Mouse (Mus musculus) liver, embryonic 15.5 days (tissue): ENCODE results near the gene Gm28043. TPM values are rescaled to one million over a fixed set of nuclear protein-coding genes. Genes with fewer than 3 reads are reported as not detected.
"Not testable (repeated sequence)": the region's sequence is repeated elsewhere in the genome, so short reads cannot be mapped to it uniquely, and the experiment has no call there.

Experiments
- ATAC-seq: fragments of 200-750 bp; cut with Nextera tagmentation; 2 replicates; pipeline ENCODE4 v1.8.0; 2017; ENCODE audit warnings: moderate number of reproducible peaks, mild to moderate bottlenecking, moderate library complexity; ENCODE audit not compliant: insufficient read depth
- H3K27ac ChIP-seq: fragments of 300-500 bp; sonication (generic); replicated peaks from 2 replicates; pipeline ENCODE4 v1.5.1; 2015; ENCODE audit warnings: mild to moderate bottlenecking, inconsistent platforms
- H3K27me3 ChIP-seq: fragments of 300-500 bp; sonication (generic); 2 replicates; pipeline ENCODE4 v1.6.1; 2015; ENCODE audit warnings: mild to moderate bottlenecking, inconsistent platforms
- H3K36me3 ChIP-seq: fragments of 300-500 bp; sonication (generic); replicated peaks from 2 replicates; pipeline ENCODE4 v1.6.1; 2015; ENCODE audit warnings: moderate library complexity, mild to moderate bottlenecking, inconsistent platforms
- H3K4me1 ChIP-seq: fragments of 300-500 bp; sonication (generic); replicated peaks from 2 replicates; pipeline ENCODE4 v1.6.1; 2015; ENCODE audit warnings: inconsistent platforms
- H3K4me2 ChIP-seq: fragments of 300-500 bp; sonication (generic); 2 replicates; pipeline ENCODE4 v1.6.1; 2015; ENCODE audit warnings: moderate library complexity, mild to moderate bottlenecking, inconsistent platforms
- H3K4me3 ChIP-seq: fragments of 300-500 bp; sonication (generic); replicated peaks from 2 replicates; pipeline ENCODE4 v1.5.1; 2015; ENCODE audit warnings: mild to moderate bottlenecking, inconsistent platforms
- H3K9ac ChIP-seq: fragments of 300-500 bp; sonication (generic); 2 replicates; pipeline ENCODE4 v1.6.1; 2015; ENCODE audit warnings: moderate library complexity, mild to moderate bottlenecking, inconsistent platforms
- H3K9me3 ChIP-seq: fragments of 300-500 bp; sonication (generic); replicated peaks from 2 replicates; pipeline ENCODE4 v1.6.1; 2016; ENCODE audit warnings: inconsistent platforms
- WGBS: fragments of 180-500 bp; shearing (Covaris S2); methylation state at CpG from one replicate; pipeline ENCODE4 v1.1.7; 2015; ENCODE audit warnings: mixed read lengths; ENCODE audit not compliant: insufficient replicate concordance; 5-methylcytosine and 5-hydroxymethylcytosine counted together
- polyA plus RNA-seq: library from polyadenylated mRNA; unstranded; fragments of >200 nt; fragmentation: Nextera tagmentation; extraction: Ambion mirVana; gene quantifications from 2 replicates; pipeline ENCODE4 v1.2.1, GENCODE M21; 2015

Gm28043 gene
- polyA plus RNA-seq, 1 experiment from 2014 or later, result 1.1 TPM

DNA sequence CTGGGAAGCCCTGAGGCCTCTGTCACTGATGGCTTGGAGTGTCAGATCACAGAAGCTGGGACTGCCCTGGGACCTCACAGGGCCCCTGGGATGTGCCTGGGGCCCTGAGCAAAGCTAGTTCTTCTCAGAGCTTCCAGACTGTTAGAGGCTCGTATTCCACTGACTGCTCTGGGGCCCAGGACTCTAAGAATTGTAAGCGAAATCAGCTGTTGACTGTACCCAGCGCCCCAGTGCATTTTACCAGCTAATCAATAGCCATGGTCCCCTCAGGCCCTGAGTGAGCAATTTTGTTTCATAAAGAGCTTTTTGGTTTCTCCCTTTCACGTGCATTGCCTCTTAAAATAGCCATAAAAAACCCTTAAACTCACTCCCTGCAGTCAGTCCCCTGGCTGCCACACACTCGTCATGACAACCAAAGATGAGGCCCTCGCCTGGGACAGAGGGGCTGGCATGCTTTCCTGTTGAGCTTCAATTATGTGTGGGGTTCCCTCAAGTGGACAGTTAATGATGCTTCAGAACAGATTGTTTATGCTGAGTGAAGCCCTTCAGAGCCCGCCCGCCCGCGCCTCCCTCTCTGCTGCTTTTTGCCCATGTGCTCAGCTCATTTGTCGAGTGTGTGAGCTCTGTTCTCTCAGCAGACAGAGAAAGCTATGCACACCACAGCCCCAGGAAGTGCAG is 25.3 kb upstream of the Gm28043 start:
- H3K36me3 ChIP-seq, result peaks cover 1% of the 10 kb centered on the region; the same call in 1 of the 2 replicates
- no peak for ATAC-seq
- 73% methylated on average over 11 of the region's 11 CpGs for WGBS

DNA sequence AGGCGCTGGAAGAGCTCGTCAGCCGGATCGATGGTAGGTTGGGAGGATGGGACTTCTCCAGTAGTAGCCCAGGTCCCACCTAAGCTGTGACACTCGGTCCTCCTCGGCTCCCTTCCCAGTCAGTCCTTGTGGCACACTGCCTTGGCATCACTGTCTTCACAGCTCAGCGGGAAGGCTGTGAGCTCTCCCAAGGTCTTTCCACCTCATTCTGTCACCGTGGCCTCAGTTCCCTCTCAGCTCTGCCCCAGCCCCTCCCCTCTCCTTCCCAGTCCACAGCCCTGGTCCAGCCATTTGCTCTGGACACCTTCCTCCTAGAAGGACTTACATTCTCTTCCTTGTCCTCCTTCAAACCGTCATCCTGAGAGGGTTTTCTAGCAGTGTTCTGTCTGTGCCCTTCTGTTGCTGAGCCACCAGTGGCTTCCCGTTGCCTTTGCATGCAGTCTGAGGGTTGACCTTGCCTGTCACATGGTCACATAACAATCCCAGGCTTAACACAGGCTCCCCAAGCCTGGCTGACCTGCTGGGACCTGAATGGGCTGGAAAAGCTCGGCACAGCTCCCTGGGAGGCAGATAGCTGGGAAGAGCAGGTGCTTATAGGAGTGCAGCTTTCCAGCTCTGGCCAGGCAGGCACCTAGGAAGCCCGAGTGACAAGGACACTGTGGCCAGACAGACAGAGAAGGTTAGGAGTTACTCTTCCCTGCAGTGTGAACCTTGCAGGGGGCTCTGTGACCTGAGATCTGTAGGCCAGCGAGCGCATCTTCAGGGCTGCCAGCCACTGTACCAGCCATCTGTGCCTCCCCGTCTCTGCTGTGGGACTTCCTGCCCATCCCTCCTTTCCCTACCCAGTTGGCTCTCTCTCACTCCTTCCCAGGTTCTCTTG is 18.5 kb upstream of the Gm28043 start:
- H3K9ac ChIP-seq, result no peak overlapping the region

More for the DNA sequence above, 25.3 kb upstream of the Gm28043 start:
- H3K9ac ChIP-seq, result no peak overlapping the region
- H3K4me2 ChIP-seq, result no peak overlapping the region
- no peak overlapping the region for H3K27ac ChIP-seq
- no peak overlapping the region for H3K4me3 ChIP-seq
- peaks cover 2% of the 10 kb centered on the region; the same call in 1 of the 2 replicates for H3K4me1 ChIP-seq
- H3K27me3 ChIP-seq, result no peaks in the 10 kb centered on the region
- no peaks in the 10 kb centered on the region for H3K9me3 ChIP-seq

DNA sequence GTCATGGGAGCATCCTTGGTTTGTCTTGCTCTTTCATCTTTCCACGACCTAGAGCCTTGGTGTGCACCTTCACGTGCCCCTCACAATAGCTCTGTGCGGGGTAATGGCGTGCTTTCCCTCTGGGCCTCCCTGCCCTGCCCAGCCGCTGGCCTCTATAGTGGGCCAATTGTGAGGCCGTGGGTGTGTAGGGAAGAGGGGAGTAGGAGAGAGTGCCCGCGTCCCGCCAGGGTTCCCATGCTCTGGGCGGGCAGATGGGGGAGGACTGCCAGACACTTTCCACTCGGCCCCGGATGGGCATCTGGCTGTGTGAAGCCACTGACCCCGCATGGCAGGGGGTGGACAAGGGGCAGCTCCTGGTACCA is 17.9 kb upstream of the Gm28043 start:
- WGBS, result 78% methylated on average over 13 of the region's 13 CpGs
- H3K9me3 ChIP-seq, result no peaks in the 10 kb centered on the region
- no peaks in the 10 kb centered on the region for H3K4me1 ChIP-seq
- H3K4me3 ChIP-seq, result no peak overlapping the region
- H3K9ac ChIP-seq, result no peak overlapping the region
- ATAC-seq, result no peak
- peaks cover 13% of the 10 kb centered on the region; the same call in 1 of the 2 replicates for H3K36me3 ChIP-seq
- no peak overlapping the region for H3K27ac ChIP-seq
- no peaks in the 10 kb centered on the region for H3K27me3 ChIP-seq
- no peak overlapping the region for H3K4me2 ChIP-seq

More for the DNA sequence above, 18.5 kb upstream of the Gm28043 start:
- WGBS, result 73% methylated on average over 15 of the region's 15 CpGs
- H3K9me3 ChIP-seq, result no peaks in the 10 kb centered on the region
- H3K36me3 ChIP-seq, result peaks cover 13% of the 10 kb centered on the region; the same call in 1 of the 2 replicates
- no peaks in the 10 kb centered on the region for H3K4me1 ChIP-seq
- no peak overlapping the region for H3K4me3 ChIP-seq
- H3K27me3 ChIP-seq, result no peaks in the 10 kb centered on the region
- H3K27ac ChIP-seq, result no peak overlapping the region
- no peak for ATAC-seq
- H3K4me2 ChIP-seq, result no peak overlapping the region

DNA sequence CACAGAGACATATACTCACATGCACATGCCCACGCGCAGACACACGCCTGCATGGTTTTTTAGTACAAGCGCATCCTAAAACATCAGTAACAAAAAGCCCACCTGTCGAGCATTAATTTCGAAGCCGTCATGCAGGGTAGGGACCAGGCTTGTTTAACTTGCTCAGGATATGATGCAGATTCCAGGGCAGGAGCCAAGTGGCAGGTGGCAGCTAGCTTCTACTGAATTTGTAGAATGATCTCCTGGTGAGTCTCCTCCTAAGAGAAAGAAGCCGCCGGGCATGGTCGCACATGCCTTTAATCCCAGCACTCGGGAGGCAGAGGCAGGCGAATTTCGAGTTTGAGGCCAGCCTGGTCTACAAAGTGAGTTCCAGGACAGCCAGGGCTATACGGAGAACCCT is 15.6 kb upstream of the Gm28043 start:
- H3K27me3 ChIP-seq, result no peaks in the 10 kb centered on the region
- H3K9ac ChIP-seq, result no peak overlapping the region
- H3K4me2 ChIP-seq, result no peak overlapping the region
- ATAC-seq, result no peak
- H3K36me3 ChIP-seq, result peaks cover 20% of the 10 kb centered on the region
- H3K4me3 ChIP-seq, result no peak overlapping the region
- 83% methylated on average over 14 of the region's 14 CpGs for WGBS
- no peaks in the 10 kb centered on the region for H3K4me1 ChIP-seq
- no peak overlapping the region for H3K27ac ChIP-seq
- no peaks in the 10 kb centered on the region for H3K9me3 ChIP-seq

DNA sequence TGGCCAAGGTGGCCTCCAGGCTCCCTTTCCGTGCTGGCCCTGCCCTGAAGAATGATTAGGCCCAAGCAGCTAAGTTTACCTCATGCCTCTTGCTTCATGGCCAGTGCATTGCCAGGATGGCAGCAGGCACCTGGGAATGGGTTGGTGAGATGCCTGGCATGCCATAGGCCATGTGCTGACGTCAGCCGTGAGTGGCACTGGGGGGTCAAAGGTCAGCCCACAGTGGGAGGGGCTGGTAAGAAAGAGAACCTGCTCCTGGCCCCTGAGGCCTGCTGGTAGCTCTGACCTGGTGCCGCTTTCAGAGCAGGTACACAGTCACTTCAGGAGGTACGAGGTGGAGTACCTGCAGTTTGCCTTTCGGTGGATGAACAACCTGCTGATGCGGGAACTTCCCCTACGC is 15.1 kb upstream of the Gm28043 start:
- Histone ChIP-seq H3K4me2 (no peak overlapping the region), H3K4me1 (no peaks in the 10 kb centered on the region), H3K4me3 (no peak overlapping the region), H3K9ac (no peak overlapping the region), H3K9me3 (no peaks in the 10 kb centered on the region), H3K27ac (no peak overlapping the region), H3K36me3 (peaks cover 18% of the 10 kb centered on the region), H3K27me3 (no peaks in the 10 kb centered on the region)
- WGBS, result 82% methylated on average over 8 of the region's 8 CpGs
- ATAC-seq, result no peak

DNA sequence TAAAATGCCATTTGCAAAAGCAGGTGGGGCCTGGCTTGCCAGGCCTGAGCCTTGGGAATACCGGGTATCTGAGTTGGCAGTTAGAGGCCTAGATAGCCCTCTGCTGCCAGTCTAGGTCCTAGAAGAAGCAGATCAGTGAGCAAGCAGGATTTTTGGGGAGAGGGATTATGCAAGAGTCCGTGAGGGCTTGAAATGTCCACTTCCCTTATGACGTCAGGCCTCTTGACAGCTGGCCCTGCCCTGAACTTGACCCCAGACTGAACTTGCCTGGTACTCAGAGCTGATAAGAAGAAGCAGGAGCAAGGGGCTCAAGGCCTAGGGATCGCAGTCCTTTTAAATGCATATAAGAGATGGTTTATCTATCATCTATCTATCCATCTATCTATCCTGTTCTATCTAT is 13.3 kb upstream of the Gm28043 start:
- Histone ChIP-seq H3K27me3 (no peaks in the 10 kb centered on the region), H3K27ac (no peak overlapping the region), H3K4me3 (no peak overlapping the region), H3K4me2 (no peak overlapping the region), H3K36me3 (peaks cover 19% of the 10 kb centered on the region), H3K9ac (no peak overlapping the region), H3K4me1 (no peaks in the 10 kb centered on the region; the same call in 1 of the 2 replicates), H3K9me3 (no peaks in the 10 kb centered on the region)
- no peak for ATAC-seq
- WGBS, result 50% methylated on average over 4 of the region's 4 CpGs

DNA sequence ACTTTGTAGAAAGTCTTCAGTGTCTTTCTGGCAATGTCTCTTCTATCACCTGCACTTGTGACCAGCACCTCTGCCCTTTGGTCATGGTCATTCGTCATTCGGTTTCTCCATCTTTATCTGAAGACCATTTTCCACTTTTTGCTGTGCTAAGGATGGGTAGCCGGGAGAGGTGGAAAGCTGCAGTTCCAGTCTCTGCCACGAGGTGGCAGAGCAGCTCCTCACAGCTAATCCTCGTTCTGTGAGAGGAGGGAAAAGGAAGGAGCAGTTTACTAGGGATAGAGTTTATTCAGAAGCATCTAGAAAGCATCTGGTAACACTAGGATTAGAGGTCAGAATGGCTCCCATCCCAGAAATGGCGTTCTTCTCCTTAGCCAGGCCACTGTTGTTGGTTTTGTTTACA is 11.4 kb upstream of the Gm28043 start:
- ATAC-seq, result no peak
- no peak overlapping the region for H3K9ac ChIP-seq
- H3K27ac ChIP-seq, result no peak overlapping the region
- H3K27me3 ChIP-seq, result no peaks in the 10 kb centered on the region
- H3K4me2 ChIP-seq, result no peak overlapping the region
- H3K4me3 ChIP-seq, result no peak overlapping the region
- H3K36me3 ChIP-seq, result peaks cover 19% of the 10 kb centered on the region
- H3K4me1 ChIP-seq, result no peaks in the 10 kb centered on the region; the same call in 1 of the 2 replicates
- no peaks in the 10 kb centered on the region for H3K9me3 ChIP-seq
- WGBS, result 29% methylated on average over 6 of the region's 6 CpGs

DNA sequence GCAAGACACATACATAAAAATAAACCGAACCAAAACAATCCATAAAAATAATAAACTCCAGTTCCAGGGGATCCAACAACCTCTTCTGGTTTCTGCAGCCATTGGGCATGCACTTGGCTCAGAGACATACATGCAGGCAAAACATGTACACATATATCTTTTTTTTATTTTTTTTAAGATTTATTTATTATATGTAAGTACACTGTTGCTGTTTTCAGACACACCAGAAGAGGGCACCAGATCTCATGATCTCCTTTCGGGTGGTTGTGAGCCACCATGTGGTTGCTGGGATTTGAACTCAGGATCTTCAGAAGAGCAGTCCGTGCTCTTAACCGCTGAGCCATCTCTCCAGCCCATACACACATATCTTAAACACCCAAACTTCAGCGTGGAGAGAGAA is 1.2 kb upstream of the Gm28043 start:
- Histone ChIP-seq H3K27ac (peak overlapping the region; percentile 94; the same call in 1 of the 2 replicates), H3K36me3 (peaks cover 16% of the 10 kb centered on the region), H3K4me2 (0 out of 2 replicates have a peak overlapping the region, but pooled peaks have one; percentile 77), H3K4me1 (peaks cover 36% of the 10 kb centered on the region)
- not testable (repeated sequence) for H3K9me3 ChIP-seq, ATAC-seq, H3K9ac ChIP-seq, H3K27me3 ChIP-seq, H3K4me3 ChIP-seq
- WGBS, result 77% methylated on average over 5 of the region's 5 CpGs

DNA sequence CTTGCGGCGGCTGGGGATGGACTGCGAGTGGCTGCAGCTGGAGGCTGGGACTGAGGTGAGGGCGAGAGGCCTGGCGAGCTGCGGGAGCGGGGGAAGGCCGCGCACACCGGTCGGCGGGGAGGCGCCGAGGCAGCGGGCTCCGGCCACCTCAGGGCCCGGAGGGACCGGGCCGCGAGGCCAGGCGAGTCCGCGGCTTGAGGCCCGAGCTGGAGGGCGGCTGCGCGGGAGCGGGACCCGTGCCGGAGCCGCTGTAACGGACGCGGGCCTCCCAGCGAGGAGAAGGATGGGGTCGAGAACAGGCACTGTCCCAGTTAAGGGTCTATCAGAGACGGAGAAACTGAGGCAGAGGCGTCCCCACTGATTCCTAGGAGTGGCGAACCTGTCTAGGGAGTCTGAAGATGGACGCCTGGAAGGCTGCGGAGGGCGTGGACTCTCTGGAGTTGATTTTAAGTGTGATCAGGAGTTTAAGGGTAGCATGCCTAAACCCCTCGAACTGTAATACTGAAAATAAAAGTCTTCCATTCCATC is 412 bp downstream of the Gm28043 start:
- Histone ChIP-seq H3K9ac (peak overlapping the region; percentile 98), H3K4me1 (peaks cover 36% of the 10 kb centered on the region), H3K4me3 (peak overlapping the region; percentile 93), H3K4me2 (peak overlapping the region; percentile 77), H3K27ac (peak overlapping the region; percentile 94), H3K36me3 (peaks cover 32% of the 10 kb centered on the region), H3K27me3 (no peaks in the 10 kb centered on the region), H3K9me3 (no peaks in the 10 kb centered on the region)
- peak; percentile 48 for ATAC-seq
- WGBS, result under 1% methylated on average over 43 of the region's 43 CpGs

DNA sequence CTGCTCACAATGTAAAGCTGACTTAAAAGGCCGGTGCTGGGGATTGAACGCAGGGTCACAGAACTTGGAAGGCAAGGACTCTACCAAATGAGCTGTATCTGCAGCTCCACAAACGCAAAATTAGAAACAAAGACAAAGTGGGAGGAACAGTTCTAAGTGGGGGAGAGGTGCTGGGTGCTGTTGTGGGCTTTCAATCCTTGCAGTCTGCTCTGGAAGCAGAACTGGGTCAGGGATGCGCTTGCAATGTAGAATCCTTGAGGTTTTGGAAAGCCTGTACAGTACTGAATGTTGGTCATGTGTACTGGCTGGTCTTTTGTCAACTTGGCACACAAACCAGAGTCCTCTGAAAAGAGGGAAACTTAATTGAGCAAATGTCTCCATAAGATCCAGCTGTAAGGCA is 940 bp downstream of the Gm28043 start:
- H3K4me2 ChIP-seq, result peak overlapping the region; percentile 77
- H3K4me3 ChIP-seq, result peak overlapping the region; percentile 93
- H3K4me1 ChIP-seq, result peaks cover 36% of the 10 kb centered on the region
- no peak for ATAC-seq
- peak overlapping the region; percentile 98 for H3K9ac ChIP-seq
- no peaks in the 10 kb centered on the region for H3K27me3 ChIP-seq
- no peaks in the 10 kb centered on the region for H3K9me3 ChIP-seq
- peaks cover 35% of the 10 kb centered on the region for H3K36me3 ChIP-seq
- H3K27ac ChIP-seq, result peak overlapping the region; percentile 94; the same call in 1 of the 2 replicates
- WGBS, result 14% methylated on average over 4 of the region's 4 CpGs

DNA sequence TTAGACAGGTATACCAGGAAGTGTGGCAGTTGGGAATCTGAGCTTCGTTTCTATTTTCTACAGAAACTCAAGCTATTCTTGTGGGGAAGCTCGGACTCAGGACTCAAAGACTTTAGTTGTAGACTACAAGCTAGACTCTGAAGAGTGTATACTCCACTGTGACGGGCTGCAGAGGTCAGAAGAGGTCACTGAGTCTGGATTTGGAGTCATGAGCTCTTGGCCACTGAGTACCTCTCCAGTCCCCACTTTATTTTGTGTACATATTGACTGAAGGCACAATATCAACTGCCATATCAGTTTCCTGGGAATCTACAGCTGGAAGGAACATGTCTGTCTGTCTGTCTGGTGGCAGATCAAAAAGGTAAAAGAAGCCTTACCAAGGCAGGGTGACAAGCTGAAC is 4.6 kb downstream of the Gm28043 start:
- 72% methylated on average over 3 of the region's 3 CpGs for WGBS

More for the DNA sequence above, 4.6 kb downstream of the Gm28043 start:
- H3K4me3 ChIP-seq, result no peak overlapping the region
- no peaks in the 10 kb centered on the region for H3K27me3 ChIP-seq
- H3K9ac ChIP-seq, result no peak overlapping the region
- no peak overlapping the region for H3K4me2 ChIP-seq
- no peak overlapping the region for H3K27ac ChIP-seq
- ATAC-seq, result no peak
- peaks cover 71% of the 10 kb centered on the region for H3K36me3 ChIP-seq
- no peaks in the 10 kb centered on the region for H3K9me3 ChIP-seq
- H3K4me1 ChIP-seq, result peaks cover 29% of the 10 kb centered on the region
